Mouse (Mus musculus): ENCODE data around the gene Pcdh9.

Pcdh9 gene

DNA sequence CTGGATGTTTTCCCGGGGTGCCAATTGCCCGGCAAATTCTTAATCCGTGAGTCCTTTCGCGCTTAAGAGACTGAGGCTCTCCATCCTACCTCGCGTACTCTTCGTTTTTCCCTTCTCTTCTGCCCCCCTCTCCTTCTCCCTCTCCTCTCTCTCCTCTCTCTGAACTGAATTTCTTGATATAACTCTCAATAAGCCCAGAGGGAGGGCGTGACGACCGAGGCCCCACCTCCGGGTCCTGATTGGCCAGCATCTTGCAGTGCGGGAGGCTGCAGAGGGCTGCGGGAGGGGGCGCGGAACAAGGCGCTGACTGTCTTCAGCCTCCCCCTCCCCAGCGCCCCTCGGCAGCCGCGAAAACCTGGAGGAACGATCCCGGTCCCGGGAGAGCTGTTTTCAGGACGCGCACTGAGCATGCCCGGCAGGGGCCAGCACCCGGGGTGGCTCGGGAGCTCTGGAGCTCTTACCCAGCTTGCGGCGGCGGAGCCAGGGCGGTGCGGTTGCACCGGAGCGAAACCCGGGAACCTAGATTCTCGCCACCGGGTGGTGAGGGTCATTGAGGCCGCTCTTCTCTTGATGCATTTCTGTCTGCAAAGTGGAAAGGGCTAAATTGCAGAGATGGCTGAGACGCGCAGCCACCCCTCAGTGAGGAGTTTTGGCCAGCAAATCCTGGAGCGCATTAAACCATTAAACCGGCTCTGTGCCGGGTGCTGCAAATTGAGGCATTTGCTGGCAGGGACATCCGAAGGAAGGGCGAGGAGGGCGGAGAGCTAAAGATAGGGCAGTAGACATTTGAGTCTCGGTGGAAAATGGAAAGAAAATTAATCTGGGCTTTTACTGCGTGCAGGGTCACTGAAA is at the start of gene Pcdh9:
TSS of gene Pcdh9 (minus strand) at position 161 of the 852 bp plus-strand sequence.
- peak; percentile 59 to 78 for DNase-seq

DNA sequence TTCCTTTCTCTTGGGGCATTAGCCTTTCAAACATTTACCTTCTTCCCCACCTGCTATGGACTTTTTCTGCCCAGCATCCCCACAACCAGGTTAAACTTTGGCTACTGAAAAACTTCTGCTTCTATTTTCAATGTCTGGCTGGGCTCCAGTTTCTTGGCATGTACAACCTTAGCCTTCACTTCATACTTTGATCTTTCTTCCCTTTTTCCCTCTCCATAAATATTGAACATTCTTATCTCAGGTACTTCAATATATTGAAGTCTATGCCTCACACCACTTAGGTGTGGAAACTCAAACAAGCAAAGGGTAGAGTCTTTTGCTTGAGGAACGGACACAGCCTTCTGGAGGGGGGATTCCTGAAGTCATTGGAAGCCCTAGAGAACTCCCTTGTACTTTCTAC is 16.4 kb upstream of the Pcdh9 start:
- DNase-seq = no peak

GRCm38 (mm10) chr14:93898533-93898932 is 8.1 kb upstream of the Pcdh9 start:
- DNase-seq = no peak

DNA sequence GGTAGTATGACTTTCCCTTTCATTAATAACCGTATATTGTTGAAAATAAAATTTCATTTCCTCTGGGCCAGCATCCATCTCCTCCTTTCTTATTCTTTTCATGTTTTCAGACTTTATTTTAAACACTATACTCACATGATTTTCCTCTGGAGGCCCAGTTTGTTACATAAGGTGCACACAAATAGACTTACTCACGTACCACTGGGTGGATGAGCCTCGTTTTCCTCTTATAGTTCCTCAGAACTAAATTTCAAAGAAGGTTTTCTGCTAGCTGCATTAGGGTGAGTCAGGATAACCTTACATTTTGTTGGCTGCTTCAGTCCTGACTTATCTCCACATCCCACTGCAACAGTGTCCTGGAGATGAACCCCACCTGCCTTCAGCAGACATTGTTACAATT is 4.7 kb upstream of the Pcdh9 start:
- no peak for DNase-seq

DNA sequence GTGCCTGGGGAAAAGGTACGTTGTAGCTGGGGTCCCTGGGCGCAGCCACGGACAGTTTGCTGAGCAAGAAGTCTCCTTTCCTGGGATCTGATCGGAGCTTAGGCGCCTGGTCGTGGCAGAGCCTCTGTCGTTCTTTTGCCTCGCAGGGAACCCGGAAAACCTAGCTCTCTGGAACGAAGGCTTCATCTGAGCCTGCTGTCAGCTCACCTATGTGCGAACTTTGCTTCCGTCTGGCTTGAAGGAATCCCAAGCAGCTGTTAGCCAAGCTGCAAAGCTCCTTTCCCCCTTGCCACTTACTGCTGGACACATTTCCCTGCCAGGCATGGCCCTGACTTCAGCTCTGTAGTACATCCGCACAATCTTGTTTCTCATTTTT is 880 bp upstream of the Pcdh9 start:
- DNase-seq = no peak

DNA sequence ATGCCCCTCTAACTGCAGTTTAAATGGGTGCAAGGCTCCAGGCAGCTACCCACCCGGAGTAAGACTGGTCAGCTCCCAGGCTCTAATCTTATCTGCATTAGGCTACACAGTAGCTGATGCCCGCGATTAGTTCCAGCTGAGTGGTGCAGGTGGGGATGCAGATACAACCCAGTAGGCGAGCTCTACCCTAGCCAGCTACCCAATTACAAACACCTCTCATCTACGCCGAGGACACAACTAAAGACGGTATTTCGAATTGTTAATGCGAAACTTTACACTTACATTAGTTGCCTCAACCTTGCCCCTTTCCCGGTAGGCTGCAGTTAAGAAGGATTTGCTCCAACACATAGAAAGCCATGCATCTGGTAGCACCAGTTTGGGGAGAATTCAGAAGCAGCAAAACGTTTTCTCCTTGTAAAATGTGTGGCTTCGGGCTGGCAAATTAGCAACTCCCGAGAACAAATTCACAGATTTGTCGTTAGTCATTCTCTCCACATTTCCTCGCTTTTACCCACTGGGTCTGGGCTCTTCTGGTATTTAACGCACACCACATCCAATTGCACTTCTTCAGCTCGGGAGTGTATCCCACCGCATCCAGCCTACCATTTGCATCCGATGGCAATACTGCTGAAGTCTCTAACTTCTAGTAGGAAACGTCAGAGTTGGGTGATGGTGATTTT is 500 bp downstream of the Pcdh9 start:
- no peak for DNase-seq

DNA sequence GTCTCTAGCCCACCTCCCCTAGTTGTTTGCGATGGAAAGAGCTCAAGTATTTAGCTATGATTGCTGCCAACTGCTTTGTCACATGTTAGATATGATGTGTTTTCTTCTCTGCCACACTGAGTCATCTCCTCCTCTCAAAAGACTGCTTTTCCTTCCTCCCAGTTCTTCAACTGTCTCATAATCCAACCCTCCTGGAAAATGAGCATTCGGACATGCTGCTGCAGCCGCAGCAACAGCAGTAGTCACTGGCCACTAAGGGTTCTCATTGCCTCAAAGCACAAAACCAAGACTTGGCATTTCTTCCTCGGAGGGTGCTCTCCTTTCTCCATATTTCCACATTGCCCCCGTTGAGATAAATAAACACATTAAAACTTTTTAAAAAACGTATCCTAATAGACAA is 1.2 kb downstream of the Pcdh9 start:
- no peak for DNase-seq

DNA sequence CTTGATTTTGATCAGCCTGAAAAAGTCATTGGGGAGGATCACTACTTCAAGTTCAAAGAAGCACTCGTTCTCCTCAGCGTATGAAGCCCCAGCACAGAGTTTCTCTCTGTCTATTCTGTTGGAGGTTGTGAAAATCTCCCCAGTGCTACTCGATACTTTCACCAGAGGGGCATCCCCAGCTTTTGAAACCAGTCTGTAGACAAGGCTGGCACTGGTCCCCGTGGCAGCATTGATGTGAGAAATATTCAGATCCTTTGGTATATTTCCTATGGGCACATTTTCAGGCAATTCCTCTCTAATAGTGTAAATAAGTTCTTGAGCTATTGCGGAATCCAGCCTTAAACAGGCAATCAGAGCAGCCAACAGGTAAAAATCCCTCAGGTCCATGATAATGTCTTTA is 2.1 kb downstream of the Pcdh9 start:
- DNase-seq = no peak

DNA sequence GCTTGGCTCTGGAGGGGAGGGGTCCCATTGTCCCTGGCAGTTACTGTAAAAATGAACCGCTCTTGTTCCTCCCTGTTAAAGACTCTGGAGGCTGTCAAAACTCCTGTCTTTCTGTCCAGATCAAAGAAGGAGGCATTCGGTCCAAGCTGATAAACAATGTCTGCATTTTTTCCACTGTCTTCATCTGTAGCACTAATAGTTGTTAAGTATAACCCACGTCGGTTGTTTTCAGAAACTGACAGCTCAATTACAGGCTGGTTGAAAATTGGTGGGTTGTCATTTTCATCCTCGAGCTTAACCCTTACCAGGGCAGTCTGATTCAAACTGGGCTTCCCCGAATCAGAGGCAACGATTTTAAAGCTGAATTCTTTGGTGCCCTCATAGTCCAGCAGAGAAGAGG is 3.4 kb downstream of the Pcdh9 start:
- no peak for DNase-seq

- DNase-seq = no peak
Observed at GRCm38 (mm10) chr14:93885551-93886084, 4.9 kb downstream of the Pcdh9 start.

GRCm38 (mm10) chr14:93884467-93884866 is 6.0 kb downstream of the Pcdh9 start:
- DNase-seq = peak; percentile 44 to 45

DNA sequence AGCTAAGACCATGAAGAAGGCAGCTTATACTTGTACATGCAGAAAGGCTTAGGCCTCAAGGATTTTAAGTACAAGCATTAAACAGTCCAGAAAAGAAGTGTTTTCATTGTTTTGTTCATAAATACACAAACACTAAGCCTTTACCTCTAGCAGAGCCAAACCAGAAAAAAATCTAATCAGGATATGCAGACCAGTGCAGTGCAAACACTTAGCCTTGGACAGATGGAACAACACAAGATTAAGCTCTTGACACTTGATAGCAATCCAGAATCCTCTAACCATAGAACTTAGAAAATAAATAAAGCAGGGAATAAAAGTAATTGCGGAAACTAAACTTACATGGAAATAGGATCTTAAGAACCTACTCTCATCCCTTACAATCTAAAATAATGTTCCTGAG is 10.4 kb downstream of the Pcdh9 start:
- no peak for DNase-seq

DNA sequence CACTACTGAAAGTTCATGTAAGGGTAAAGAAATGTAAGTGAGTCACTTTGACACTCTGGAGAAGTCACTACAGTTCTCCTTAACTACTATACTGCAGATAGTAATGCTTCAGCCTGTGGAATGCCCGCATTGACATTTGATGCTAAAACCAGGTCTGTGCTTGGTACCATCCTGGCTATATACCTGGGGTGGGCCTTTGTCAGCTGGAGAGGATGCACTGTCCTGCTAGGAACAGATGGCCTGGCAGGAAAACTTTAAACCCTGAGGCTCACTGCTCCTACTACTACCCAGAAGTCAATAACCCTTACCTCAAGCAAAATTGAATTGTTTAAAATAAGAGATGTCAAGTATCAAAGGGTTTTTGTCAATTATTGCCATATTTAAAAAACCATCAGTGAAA is 14.5 kb downstream of the Pcdh9 start:
- DNase-seq = no peak

- no peak for DNase-seq
Observed at GRCm38 (mm10) chr14:93868211-93868610, 22.3 kb downstream of the Pcdh9 start.

- DNase-seq = no peak
Observed at GRCm38 (mm10) chr14:93858069-93858468, 32.4 kb downstream of the Pcdh9 start.

GRCm38 (mm10) chr14:93846091-93846677 is 44.3 kb downstream of the Pcdh9 start:
- DNase-seq = no peak

GRCm38 (mm10) chr14:93842686-93843288 is 47.7 kb downstream of the Pcdh9 start:
- DNase-seq = no peak

GRCm38 (mm10) chr14:93832511-93832910 is 58.0 kb downstream of the Pcdh9 start:
- no peak for DNase-seq

- no peak for DNase-seq
Observed at GRCm38 (mm10) chr14:93827159-93827558, 63.3 kb downstream of the Pcdh9 start.

DNA sequence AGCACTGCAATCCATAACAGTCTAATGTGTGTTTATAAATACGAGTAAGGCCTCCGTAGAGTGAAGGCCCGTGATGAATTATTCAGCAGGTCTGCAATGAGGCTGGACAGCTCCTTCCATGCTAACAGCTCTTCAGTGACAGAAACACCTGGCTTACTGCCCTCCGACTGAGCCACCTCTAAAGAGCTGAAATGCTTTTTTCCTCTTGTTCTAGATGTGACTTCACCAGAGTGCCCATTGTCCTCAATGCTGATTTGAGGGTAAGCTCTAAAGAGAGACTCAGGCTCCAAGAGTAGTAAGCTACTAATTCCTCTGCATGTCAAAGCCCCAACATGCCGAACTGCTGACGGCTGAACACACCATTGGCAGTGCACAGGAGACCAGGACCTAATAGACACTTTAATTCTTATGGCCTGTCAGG is 64.4 kb downstream of the Pcdh9 start:
- no peak for DNase-seq

GRCm38 (mm10) chr14:93818845-93819244 is 71.6 kb downstream of the Pcdh9 start:
- no peak for DNase-seq

GRCm38 (mm10) chr14:93817591-93817990 is 72.9 kb downstream of the Pcdh9 start:
- DNase-seq = peak in 1 of 2 experiments; percentile 1

DNA sequence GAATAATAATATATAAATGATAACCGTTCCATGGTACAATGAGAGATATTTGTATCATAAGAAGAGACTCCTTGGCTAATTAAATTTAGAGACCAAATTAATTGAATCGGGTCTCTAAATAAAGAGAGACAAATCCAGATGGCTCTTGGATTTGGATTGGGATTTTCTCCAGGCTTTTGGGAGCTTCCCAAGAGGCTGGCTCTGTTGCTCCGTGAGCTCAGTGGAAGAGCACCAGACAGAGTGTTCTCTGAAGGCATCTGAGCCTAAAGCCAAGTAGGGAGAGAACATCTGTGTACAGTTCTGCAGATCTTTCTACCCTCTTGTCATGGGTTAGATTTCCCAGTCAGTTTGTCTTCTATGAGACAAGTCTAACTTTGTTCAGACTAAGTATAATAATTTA is 95.9 kb downstream of the Pcdh9 start:
- no peak for DNase-seq
